Mouse (Mus musculus): ENCODE data around the gene Pdpn.
"Not testable (repeated sequence)": the region's sequence is repeated elsewhere in the genome, so short reads cannot be mapped to it uniquely, and the experiment has no call there.

Gene Pdpn

DNA sequence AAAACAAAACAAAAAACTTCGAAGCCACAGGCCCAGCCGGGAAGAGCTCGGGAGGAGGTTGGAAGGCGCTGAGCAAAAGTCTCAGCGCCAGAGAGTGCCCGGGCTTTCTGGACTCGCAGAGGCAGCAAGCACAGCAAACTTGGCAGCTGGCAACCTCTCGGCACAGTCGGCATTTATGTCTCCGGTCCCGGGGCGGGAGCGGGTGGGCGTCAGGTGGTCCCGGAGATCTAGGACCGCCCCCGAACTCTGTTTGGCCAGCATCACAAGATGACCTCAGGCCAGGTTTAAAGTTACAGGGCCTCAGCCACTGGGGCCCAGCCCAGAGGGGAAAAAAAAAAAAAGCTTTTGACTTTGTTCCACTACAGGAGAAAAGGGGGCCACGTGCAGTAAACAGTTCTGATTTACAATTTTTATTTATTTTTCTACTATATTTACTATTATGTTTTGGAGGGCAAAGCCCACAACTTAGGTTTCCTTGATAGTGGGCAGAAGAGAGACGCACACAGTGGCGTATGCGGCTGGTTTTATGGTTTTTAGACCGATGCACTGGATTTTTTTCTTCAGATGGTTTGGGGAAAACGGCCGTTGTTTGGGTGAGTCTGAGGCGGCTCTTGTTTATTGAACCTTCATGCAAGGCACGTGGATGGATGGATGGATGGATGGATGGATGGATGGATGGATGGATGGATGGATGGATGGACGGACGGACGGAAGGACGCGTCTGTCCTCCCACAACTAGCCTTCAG lies at the start of gene Pdpn:
Pdpn (minus strand) TSS at position 240 of the 746 bp plus-strand sequence.
- DNase-seq (ENCODE audit: low spot score in 2 of 2) = no peak

GRCm38 (mm10) chr4:143348678-143349077 lies 49.3 kb upstream of the Pdpn start:
- no peak for DNase-seq (ENCODE audit: low spot score in 2 of 2)

DNA sequence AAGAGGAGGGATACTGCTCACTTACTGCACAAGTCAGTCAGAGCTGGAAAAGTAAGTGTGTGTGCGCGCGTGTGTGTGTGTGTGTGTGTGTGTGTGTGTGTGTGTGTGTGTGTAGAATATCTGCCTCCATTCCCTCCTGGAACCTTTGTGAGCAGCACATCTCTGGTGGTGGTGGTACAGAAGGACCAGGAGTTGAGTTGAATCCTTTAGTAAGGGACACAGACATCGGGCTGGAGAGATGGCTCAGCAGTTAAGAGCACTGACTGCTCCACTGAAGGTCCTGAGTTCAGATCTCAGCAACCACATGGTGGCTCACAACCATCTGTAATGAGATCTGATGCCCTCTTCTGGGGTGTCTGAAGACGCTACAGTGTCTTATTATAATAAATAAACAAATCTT lies 46.1 kb upstream of the Pdpn start:
- DNase-seq (ENCODE audit: low spot score in 2 of 2) = not testable (repeated sequence)

GRCm38 (mm10) chr4:143341470-143341869 lies 42.1 kb upstream of the Pdpn start:
- no peak for DNase-seq (ENCODE audit: low spot score in 2 of 2)

GRCm38 (mm10) chr4:143339808-143340207 lies 40.4 kb upstream of the Pdpn start:
- DNase-seq (ENCODE audit: low spot score in 2 of 2) = no peak

DNA sequence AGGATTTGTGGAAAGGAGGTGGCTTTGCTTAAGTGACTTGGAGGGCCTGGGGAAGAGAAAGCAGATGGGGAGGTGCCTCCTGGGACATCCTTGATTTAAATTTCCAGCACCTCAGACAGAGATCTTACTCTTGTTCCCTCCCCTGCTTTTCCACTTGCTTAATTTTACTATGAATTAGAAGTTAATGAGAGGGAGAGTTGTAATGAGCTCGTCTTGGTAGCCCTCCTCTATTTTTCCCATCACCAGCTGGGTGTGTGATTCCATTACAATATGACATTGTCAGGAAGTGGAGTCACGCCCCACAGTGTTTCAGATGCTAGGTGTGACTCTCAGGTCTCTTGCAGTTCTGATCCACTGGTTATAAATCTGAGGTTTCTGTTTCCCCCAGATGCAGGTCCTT lies 36.7 kb upstream of the Pdpn start:
- DNase-seq (ENCODE audit: low spot score in 2 of 2) = no peak

- DNase-seq (ENCODE audit: low spot score in 2 of 2) = no peak
These were observed 35.6 kb upstream of the Pdpn start for GRCm38 (mm10) chr4:143334995-143335394.

- DNase-seq (ENCODE audit: low spot score in 2 of 2) = no peak
These were observed 34.8 kb upstream of the Pdpn start for GRCm38 (mm10) chr4:143334145-143334544.

DNA sequence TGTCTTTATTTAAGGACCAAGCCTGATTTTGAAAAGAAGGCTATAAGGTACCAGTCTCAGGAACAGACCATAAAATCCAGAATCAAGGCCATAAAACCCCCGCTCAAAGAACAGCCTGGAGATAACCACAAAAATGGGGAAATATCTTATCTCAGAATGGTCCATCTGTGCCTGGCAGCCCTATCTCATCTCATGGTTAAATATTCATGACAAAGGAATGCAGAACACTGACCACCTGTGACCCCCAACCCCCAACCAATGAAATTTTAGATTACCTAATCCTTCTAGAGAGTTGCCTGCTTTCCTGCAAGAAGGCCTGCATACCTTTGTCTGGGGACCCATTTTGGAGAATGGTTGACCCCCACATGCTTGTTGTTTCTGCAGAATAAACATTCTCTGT lies 32.4 kb upstream of the Pdpn start:
- no peak for DNase-seq (ENCODE audit: low spot score in 2 of 2)

GRCm38 (mm10) chr4:143330566-143330965 lies 31.2 kb upstream of the Pdpn start:
- DNase-seq (ENCODE audit: low spot score in 2 of 2) = no peak

GRCm38 (mm10) chr4:143325625-143325941 lies 26.2 kb upstream of the Pdpn start:
- DNase-seq (ENCODE audit: low spot score in 2 of 2) = peak in 1 of 2 experiments; percentile 63

DNA sequence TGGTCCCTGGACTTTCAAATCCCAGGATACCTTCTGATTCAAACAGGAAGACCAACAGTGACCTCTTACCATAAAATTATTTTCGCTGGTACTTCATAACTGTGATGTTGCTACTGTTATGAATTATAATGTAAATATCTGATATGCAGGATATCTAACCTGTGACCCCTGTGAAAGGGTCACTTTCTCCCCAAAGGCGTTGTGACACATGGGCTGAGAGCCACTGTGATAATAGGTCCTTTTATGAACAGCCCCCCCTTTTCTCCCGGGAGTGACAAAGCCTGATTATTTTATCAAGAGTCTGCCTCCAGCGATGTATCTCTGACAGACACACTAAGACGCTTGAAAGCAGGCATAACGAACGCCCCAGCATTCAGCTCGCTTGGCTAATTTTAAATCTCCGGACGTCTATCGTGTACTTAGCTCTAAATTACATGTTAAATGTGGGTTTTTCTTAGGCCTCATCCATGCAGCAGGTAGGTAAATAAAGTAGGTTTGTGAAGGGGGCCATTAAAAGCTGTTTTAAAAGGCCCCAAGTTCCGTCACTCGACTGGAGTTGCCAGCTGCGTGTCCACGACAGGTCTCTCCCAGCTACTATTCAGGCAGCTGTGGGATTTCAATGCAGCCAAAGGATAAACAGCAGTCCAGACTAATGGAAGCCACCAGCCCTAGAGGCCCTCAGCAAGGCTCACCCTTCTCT lies 25.7 kb upstream of the Pdpn start:
- DNase-seq (ENCODE audit: low spot score in 2 of 2) = no peak

DNA sequence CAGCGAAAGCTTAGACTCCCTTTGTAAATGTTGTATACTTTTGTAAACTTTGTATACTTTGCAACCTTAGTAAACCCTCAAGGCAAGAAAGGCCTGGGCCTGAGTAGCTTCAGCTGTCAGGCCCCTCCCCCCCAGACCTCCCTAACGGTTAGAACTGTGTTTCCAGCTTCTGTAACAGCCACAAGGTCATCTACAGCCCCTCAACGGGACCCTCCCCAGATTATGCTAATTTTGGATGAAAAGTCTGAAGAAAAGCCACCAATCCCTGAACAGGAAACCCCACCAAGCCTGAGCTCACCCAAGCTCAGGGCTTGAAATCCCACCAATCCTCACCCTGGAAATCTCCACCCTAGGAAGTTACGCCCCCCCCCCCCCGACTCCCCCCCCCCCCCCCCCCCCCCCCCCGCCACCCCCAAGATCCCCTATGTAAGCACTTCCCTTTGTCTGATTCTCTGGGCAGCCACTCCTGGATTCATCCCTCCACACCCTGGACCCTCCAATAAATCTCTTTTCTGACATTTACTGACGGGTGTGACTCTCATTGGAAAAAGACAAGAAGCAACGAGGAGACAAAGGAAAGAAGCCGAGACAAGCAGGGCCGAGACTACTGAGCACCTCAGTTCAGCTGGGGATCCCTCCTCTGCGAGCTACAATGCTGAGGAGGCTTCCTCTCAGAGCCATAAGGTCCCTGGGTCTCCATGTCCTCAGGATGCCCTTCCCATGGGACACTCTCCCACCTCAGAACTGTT lies 25.0 kb upstream of the Pdpn start:
- DNase-seq (ENCODE audit: low spot score in 2 of 2) = no peak

DNA sequence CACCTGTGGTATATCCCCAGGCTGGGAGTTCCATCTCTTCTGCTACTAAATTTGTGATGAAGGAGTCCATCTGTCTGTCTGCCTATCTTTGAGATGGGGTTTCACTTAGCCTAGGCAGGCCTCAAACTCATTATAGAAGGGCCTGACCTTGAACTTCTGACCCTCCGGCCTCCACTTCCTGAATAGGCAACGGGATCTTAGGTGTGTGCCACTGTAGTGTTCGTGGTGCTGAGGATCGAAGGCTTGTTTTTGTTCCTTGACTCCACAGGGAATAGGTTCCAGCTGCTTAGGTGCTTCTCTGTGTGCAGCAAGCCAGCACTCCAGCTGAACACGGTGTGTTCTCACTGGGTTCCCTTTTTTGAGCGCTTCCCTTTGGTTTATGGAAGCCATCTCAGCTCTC lies 13.9 kb upstream of the Pdpn start:
- no peak for DNase-seq (ENCODE audit: low spot score in 2 of 2)

DNA sequence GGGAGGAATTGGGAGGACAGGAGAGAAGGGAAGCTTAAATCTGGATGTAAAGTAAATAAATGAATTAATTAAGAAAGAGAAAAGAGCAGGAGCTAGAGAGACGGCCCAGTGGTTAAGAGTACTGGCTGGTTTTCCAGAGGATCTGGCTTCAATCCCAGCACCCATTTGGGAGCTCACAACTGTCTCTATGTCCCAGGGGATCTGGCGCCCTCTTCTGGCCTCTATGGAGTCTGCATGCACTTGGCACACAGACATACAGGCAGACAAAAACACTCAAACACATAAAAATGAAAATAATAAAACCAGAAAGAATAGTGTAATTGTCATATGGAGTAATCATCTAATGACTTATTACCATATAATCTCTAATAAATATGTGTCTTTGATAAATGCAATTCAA lies 12.0 kb upstream of the Pdpn start:
- no peak for DNase-seq (ENCODE audit: low spot score in 2 of 2)

- DNase-seq (ENCODE audit: low spot score in 2 of 2) = no peak
These were observed 6.8 kb upstream of the Pdpn start for GRCm38 (mm10) chr4:143305987-143306772.

GRCm38 (mm10) chr4:143305031-143305430 lies 5.7 kb upstream of the Pdpn start:
- DNase-seq (ENCODE audit: low spot score in 2 of 2) = no peak

- no peak for DNase-seq (ENCODE audit: low spot score in 2 of 2)
These were observed 3.0 kb upstream of the Pdpn start for GRCm38 (mm10) chr4:143302279-143302890.

- DNase-seq (ENCODE audit: low spot score in 2 of 2) = no peak
These were observed 2.5 kb upstream of the Pdpn start for GRCm38 (mm10) chr4:143301875-143302274.

DNA sequence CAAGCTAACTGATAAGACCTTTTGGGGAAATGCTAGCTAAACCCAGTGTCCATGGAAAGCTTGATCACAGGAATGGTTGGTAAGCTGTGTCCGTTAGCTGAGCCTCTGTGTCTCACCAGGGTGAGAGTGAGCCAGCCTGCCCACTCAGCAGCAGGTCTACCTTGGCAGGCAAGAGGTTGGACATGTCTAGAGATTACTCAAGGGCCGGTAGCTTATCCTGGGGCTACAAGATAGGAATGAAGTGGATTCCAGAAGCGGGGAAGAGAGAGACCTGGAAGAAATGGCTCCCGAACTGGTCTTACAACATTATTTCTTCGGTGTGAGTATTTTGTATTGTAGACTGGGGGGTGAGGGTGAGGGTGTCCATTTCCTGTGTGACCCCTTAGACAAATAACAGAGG lies 1.7 kb upstream of the Pdpn start:
- DNase-seq (ENCODE audit: low spot score in 2 of 2) = no peak

DNA sequence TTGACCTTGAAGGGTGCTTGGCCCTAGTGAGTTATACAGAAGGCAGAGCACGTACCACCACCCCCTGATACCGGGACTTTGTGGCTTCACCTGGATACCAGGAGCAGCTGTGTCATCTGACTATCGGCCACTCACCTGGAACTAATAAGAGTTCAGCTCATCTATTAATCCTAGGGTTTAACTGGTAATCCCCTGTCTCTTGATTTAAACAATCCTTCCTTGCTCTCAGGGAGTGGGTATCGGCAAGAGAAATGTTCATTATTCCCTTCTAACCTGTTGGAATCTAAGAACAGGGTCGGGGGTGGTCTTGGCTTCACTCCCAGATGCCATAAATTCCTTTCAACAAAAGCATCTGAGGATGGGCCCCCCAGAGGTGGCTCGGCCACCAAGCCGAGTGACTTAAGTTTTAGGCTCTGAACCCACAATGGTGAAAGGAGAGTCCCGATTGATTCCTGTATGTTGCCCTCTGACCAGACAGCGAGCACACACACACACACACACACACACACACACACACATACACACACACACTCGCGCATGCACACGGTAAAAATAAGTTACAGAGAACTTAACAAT lies 837 bp upstream of the Pdpn start:
- no peak for DNase-seq (ENCODE audit: low spot score in 2 of 2)

Data from thymus, postnatal 10 days (tissue).